Mouse (Mus musculus) thymus, adult 2 months (tissue): ENCODE data around the gene Babam2.

Experiments
- CTCF ChIP-seq: fragments of 200-500 bp; IDR thresholded peaks from 2 replicates; pipeline ENCODE4 v1.5.1; 2012; ENCODE audit warnings: mild to moderate bottlenecking, control low read depth, low read length, moderate library complexity, borderline replicate concordance; ENCODE audit not compliant: control insufficient read depth, poor library complexity, insufficient read depth; ENCODE audit errors: extremely low read depth
- POLR2A ChIP-seq: fragments of 200-500 bp; IDR thresholded peaks from 2 replicates; pipeline ENCODE4 v1.6.1; 2012; ENCODE audit warnings: mild to moderate bottlenecking, low read length, control low read depth, moderate library complexity; ENCODE audit not compliant: control insufficient read depth, poor library complexity, insufficient read depth; ENCODE audit errors: extremely low read depth

GRCm38 (mm10) chr5:31725885-31726284 is 28.4 kb downstream of the Babam2 start:
- TF ChIP-seq CTCF (no peak), POLR2A (no peak)
